In genomic region chr2:27166999-27167398, GRCm38 (mm10) we compare ENCODE assay signal across 16 mouse cellular contexts. TPM values are rescaled to one million over a fixed set of nuclear protein-coding genes. Genes with fewer than 3 reads are reported as not detected.
DNase-seq lines count a peak whose midpoint lies in the region; ATAC-seq and TF ChIP-seq lines count a peak whose summit lies in the region.
"Had no signal": no experiment of that assay in that cellular context is flagged by ENCODE, and none has a peak within 500 bp of the region (broad histone marks: within the 10 kb centered on the region; RNA-seq: fewer than 3 reads in every experiment).

No protein-coding gene starts in this region.

- 0 out of 2 replicates have a peak overlapping the region, but pooled peaks have one; percentile 17 for H3K9ac ChIP-seq in heart, embryonic 13.5 days
- H3K9ac ChIP-seq in midbrain, embryonic 16.5 days (ENCODE audit: low read depth, low read length): 0 out of 2 replicates have a peak overlapping the region, but pooled peaks have one; percentile 4
- no peak overlapping the region for H3K9ac ChIP-seq in midbrain, embryonic 11.5 days (ENCODE audit: low read length)
- H3K9ac ChIP-seq in limb, embryonic 13.5 days: no peak overlapping the region
- no peak overlapping the region for H3K9ac ChIP-seq in liver, postnatal 0 days (replicated peaks)
- H3K9ac ChIP-seq: forebrain, postnatal 0 days; kidney, embryonic 15.5 days; liver, embryonic 15.5 days had no signal

- H3K27me3 ChIP-seq in heart, embryonic 13.5 days (replicated peaks): peaks cover 15% of the 10 kb centered on the region
- no peaks in the 10 kb centered on the region for H3K27me3 ChIP-seq in midbrain, embryonic 16.5 days (ENCODE audit: control insufficient read depth, insufficient read depth, low read depth, low read length)
- no peaks in the 10 kb centered on the region for H3K27me3 ChIP-seq in midbrain, embryonic 11.5 days (ENCODE audit: control insufficient read depth, insufficient read depth, low read length)
- H3K27me3 ChIP-seq in embryonic facial prominence, embryonic 10.5 days (replicated peaks; ENCODE audit: low read depth, poor library complexity, severe bottlenecking): 0 out of 2 replicates have a peak, but pooled peaks cover 13% of the 10 kb centered on the region
- no peaks in the 10 kb centered on the region for H3K27me3 ChIP-seq in limb, embryonic 13.5 days
- H3K27me3 ChIP-seq in liver, postnatal 0 days (ENCODE audit: insufficient read depth, low read length): no peaks in the 10 kb centered on the region
- H3K27me3 ChIP-seq: kidney, embryonic 15.5 days; liver, embryonic 15.5 days had no signal

- H3K4me2 ChIP-seq in heart, embryonic 13.5 days: no peak overlapping the region
- H3K4me2 ChIP-seq in midbrain, embryonic 16.5 days (ENCODE audit: low read length): no peak overlapping the region
- H3K4me2 ChIP-seq in midbrain, embryonic 11.5 days: no peak overlapping the region
- peak overlapping the region; percentile 21; the same call in 1 of the 2 replicates for H3K4me2 ChIP-seq in limb, embryonic 13.5 days (replicated peaks)
- H3K4me2 ChIP-seq in liver, postnatal 0 days (ENCODE audit: low read depth, low read length): no peak overlapping the region
- H3K4me2 ChIP-seq: kidney, embryonic 15.5 days; liver, embryonic 15.5 days had no signal

- ATAC-seq in heart, embryonic 13.5 days (ENCODE audit: extremely low read depth, insufficient number of reproducible peaks, low FRiP score, low TSS enrichment): no peak
- no peak for ATAC-seq in midbrain, embryonic 16.5 days
- ATAC-seq in midbrain, embryonic 11.5 days (ENCODE audit: low FRiP score): no peak
- ATAC-seq in limb, embryonic 13.5 days (ENCODE audit: low FRiP score, low read depth): no peak
- no peak for ATAC-seq in liver, postnatal 0 days
- ATAC-seq: forebrain, postnatal 0 days had no signal

- TF ChIP-seq CTCF in liver, postnatal 0 days (IDR thresholded peaks at IDR 0.05; ENCODE audit: low read depth): no peak

- no peak overlapping the region for H3K4me3 ChIP-seq in heart, embryonic 13.5 days
- H3K4me3 ChIP-seq in midbrain, embryonic 16.5 days (ENCODE audit: low read depth, low read length): no peak overlapping the region
- H3K4me3 ChIP-seq in midbrain, embryonic 11.5 days (ENCODE audit: low read depth, low read length): no peak overlapping the region
- H3K4me3 ChIP-seq in embryonic facial prominence, embryonic 10.5 days: no peak overlapping the region
- no peak overlapping the region for H3K4me3 ChIP-seq in limb, embryonic 13.5 days
- H3K4me3 ChIP-seq in liver, postnatal 0 days (ENCODE audit: low read depth, low read length): no peak overlapping the region
- H3K4me3 ChIP-seq: kidney, embryonic 15.5 days; liver, embryonic 15.5 days had no signal

- peak overlapping the region; percentile 8 for H3K27ac ChIP-seq in heart, embryonic 13.5 days (replicated peaks)
- no peak overlapping the region for H3K27ac ChIP-seq in midbrain, embryonic 16.5 days (ENCODE audit: low read length)
- H3K27ac ChIP-seq in midbrain, embryonic 11.5 days (ENCODE audit: low read depth, low read length): no peak overlapping the region
- H3K27ac ChIP-seq in embryonic facial prominence, embryonic 10.5 days (replicated peaks): 0 out of 2 replicates have a peak overlapping the region, but pooled peaks have one; percentile 32
- H3K27ac ChIP-seq in limb, embryonic 13.5 days: peak overlapping the region; percentile 24
- no peak overlapping the region for H3K27ac ChIP-seq in liver, postnatal 0 days (ENCODE audit: low read depth)
- H3K27ac ChIP-seq: kidney, embryonic 15.5 days; liver, embryonic 15.5 days had no signal

- no peak for DNase-seq in heart, adult 18-20 months
- DNase-seq in midbrain, embryonic 11.5 days (ENCODE audit: low spot score, missing footprints): no peak
- peak; percentile 14 for DNase-seq in embryonic facial prominence, embryonic 10.5 days (ENCODE audit: low spot score)
- no peak for DNase-seq in spleen, postnatal 4 days (ENCODE audit: low spot score in 2 of 2)
- DNase-seq in liver, postnatal 0 days: no peak
- DNase-seq: B cell, adult 2 months; cerebellum, adult 18-20 months; forebrain, postnatal 0 days; gastrocnemius, postnatal 10 days; heart, postnatal 4 days had no signal

- H3K4me1 ChIP-seq in heart, embryonic 13.5 days: peaks cover 18% of the 10 kb centered on the region
- no peaks in the 10 kb centered on the region for H3K4me1 ChIP-seq in midbrain, embryonic 16.5 days (ENCODE audit: control insufficient read depth, insufficient read depth, low read length)
- H3K4me1 ChIP-seq in midbrain, embryonic 11.5 days (ENCODE audit: control insufficient read depth, insufficient read depth, low read length): peaks cover 2% of the 10 kb centered on the region; the same call in 1 of the 2 replicates
- H3K4me1 ChIP-seq in embryonic facial prominence, embryonic 10.5 days: peaks cover 25% of the 10 kb centered on the region
- peaks cover 28% of the 10 kb centered on the region for H3K4me1 ChIP-seq in limb, embryonic 13.5 days
- no peaks in the 10 kb centered on the region for H3K4me1 ChIP-seq in liver, postnatal 0 days (ENCODE audit: insufficient read depth)
- H3K4me1 ChIP-seq: kidney, embryonic 15.5 days; liver, embryonic 15.5 days had no signal

- H3K36me3 ChIP-seq in heart, embryonic 13.5 days: no peaks in the 10 kb centered on the region
- no peaks in the 10 kb centered on the region for H3K36me3 ChIP-seq in midbrain, embryonic 16.5 days (ENCODE audit: control insufficient read depth, insufficient read depth, low read length)
- H3K36me3 ChIP-seq in midbrain, embryonic 11.5 days (ENCODE audit: control insufficient read depth, insufficient read depth, low read length): no peaks in the 10 kb centered on the region
- no peaks in the 10 kb centered on the region for H3K36me3 ChIP-seq in embryonic facial prominence, embryonic 10.5 days (replicated peaks)
- no peaks in the 10 kb centered on the region for H3K36me3 ChIP-seq in limb, embryonic 13.5 days
- no peaks in the 10 kb centered on the region for H3K36me3 ChIP-seq in liver, postnatal 0 days (replicated peaks; ENCODE audit: insufficient read depth, low read length)
- H3K36me3 ChIP-seq: kidney, embryonic 15.5 days; liver, embryonic 15.5 days had no signal

- H3K9me3 ChIP-seq in heart, embryonic 13.5 days: no peaks in the 10 kb centered on the region
- H3K9me3 ChIP-seq in midbrain, embryonic 16.5 days (replicated peaks; ENCODE audit: control insufficient read depth, low read length, poor library complexity, severe bottlenecking): no peaks in the 10 kb centered on the region
- H3K9me3 ChIP-seq in midbrain, embryonic 11.5 days (ENCODE audit: control insufficient read depth, low read length): no peaks in the 10 kb centered on the region
- H3K9me3 ChIP-seq in embryonic facial prominence, embryonic 10.5 days: no peaks in the 10 kb centered on the region
- H3K9me3 ChIP-seq in limb, embryonic 13.5 days: no peaks in the 10 kb centered on the region
- H3K9me3 ChIP-seq in liver, postnatal 0 days (ENCODE audit: low read length): no peaks in the 10 kb centered on the region
- H3K9me3 ChIP-seq: kidney, embryonic 15.5 days; liver, embryonic 15.5 days had no signal

- 14% methylated on average over 2 of the region's 2 CpGs for WGBS in heart, embryonic 13.5 days
- WGBS in midbrain, embryonic 16.5 days: 18% methylated on average over 2 of the region's 2 CpGs
- WGBS in midbrain, embryonic 11.5 days: 29% methylated on average over 2 of the region's 2 CpGs
- WGBS in embryonic facial prominence, embryonic 10.5 days: 33% methylated on average over 2 of the region's 2 CpGs
- WGBS in limb, embryonic 13.5 days: 13% methylated on average over 2 of the region's 2 CpGs
- WGBS in liver, postnatal 0 days (ENCODE audit: insufficient replicate concordance): 26% methylated on average over 2 of the region's 2 CpGs

- TF ChIP-seq EP300 in liver, postnatal 0 days (IDR thresholded peaks at IDR 0.05; ENCODE audit: low read depth): no peak

RNA-seq across cellular contexts. Expression of gene Dbh, which starts 2.0 kb away (rescaled TPM):
- 0.55 and 0.88 TPM in 2 replicates for polyA plus RNA-seq in heart, embryonic 13.5 days (2015; fragmentation: Nextera tagmentation; extraction: Ambion mirVana)
- total RNA-seq in heart, adult 18-20 months (2021): 1 to 10 TPM; 1.6 to 1.7 TPM
- 0.36 and 0.88 TPM in 2 replicates for polyA plus RNA-seq in midbrain, embryonic 16.5 days (2015; fragmentation: Nextera tagmentation; extraction: Ambion mirVana)
- polyA plus RNA-seq in midbrain, embryonic 11.5 days (2014; fragmentation: Nextera tagmentation; extraction: Ambion mirVana): 0.48 TPM in 1 of 2 replicates, not detected in the other
- 0.25 and 0.87 TPM in 2 replicates for polyA plus RNA-seq in embryonic facial prominence, embryonic 10.5 days (2016; fragmentation: Nextera tagmentation; extraction: Ambion mirVana)
- polyA plus RNA-seq in limb, embryonic 13.5 days (2015; fragmentation: Nextera tagmentation; extraction: Ambion mirVana): 1.2 and 1.3 TPM in 2 replicates
- polyA plus RNA-seq in liver, postnatal 0 days (2015; fragmentation: Nextera tagmentation; extraction: Ambion mirVana): not detected in 2 replicates
- total RNA-seq: megakaryocyte progenitor cell, adult 5-6 weeks had no signal

RNA-seq across cellular contexts. Expression of gene Fam163b, which starts 24.7 kb away (rescaled TPM):
- 0.24 and 0.53 TPM in 2 replicates for polyA plus RNA-seq in heart, embryonic 13.5 days (2015; fragmentation: Nextera tagmentation; extraction: Ambion mirVana)
- under 1 TPM; 0.37 to 0.39 TPM for total RNA-seq in heart, adult 18-20 months (2021)
- polyA plus RNA-seq in midbrain, embryonic 16.5 days (2015; fragmentation: Nextera tagmentation; extraction: Ambion mirVana): 5.0 and 8.1 TPM in 2 replicates
- polyA plus RNA-seq in midbrain, embryonic 11.5 days (2014; fragmentation: Nextera tagmentation; extraction: Ambion mirVana): 0.10 and 0.15 TPM in 2 replicates
- 0.06 and 0.10 TPM in 2 replicates for polyA plus RNA-seq in embryonic facial prominence, embryonic 10.5 days (2016; fragmentation: Nextera tagmentation; extraction: Ambion mirVana)
- 0.46 and 0.52 TPM in 2 replicates for polyA plus RNA-seq in limb, embryonic 13.5 days (2015; fragmentation: Nextera tagmentation; extraction: Ambion mirVana)
- polyA plus RNA-seq in liver, postnatal 0 days (2015; fragmentation: Nextera tagmentation; extraction: Ambion mirVana): not detected in 2 replicates
- total RNA-seq: megakaryocyte progenitor cell, adult 5-6 weeks had no signal
- polyA plus RNA-seq: liver, embryonic 15.5 days had no signal

Comparison
In these comparisons a context has a peak if more than half of its experiments do, and no peak if none do; other contexts are left out.
1. H3K9ac ChIP-seq: peak in heart, embryonic 13.5 days (single experiment) and midbrain, embryonic 16.5 days (single experiment); none in midbrain, embryonic 11.5 days (single experiment), limb, embryonic 13.5 days (single experiment) and liver, postnatal 0 days (single experiment).
2. H3K27ac ChIP-seq: peak in heart, embryonic 13.5 days (single experiment), embryonic facial prominence, embryonic 10.5 days (single experiment) and limb, embryonic 13.5 days (single experiment); none in midbrain, embryonic 16.5 days (single experiment), midbrain, embryonic 11.5 days (single experiment) and liver, postnatal 0 days (single experiment).